Mouse (Mus musculus): Measurements from ENCODE around the gene Pilrb2. TPM values are rescaled to one million over a fixed set of nuclear protein-coding genes. Genes with fewer than 3 reads are reported as not detected.

Pilrb2 gene
- total RNA-seq, 1 experiment from 2014 or later, result 3.7 TPM

Other genes starting within 250 kb of the Pilrb2 start
- not detected in 2 replicates for gene Fbxo24, start 242.8 kb downstream of the Pilrb2 start, total RNA-seq (2017)
- gene Lrch4, start 242.7 kb downstream of the Pilrb2 start, total RNA-seq (2017), result 26.4 and 43.3 TPM in 2 replicates
- gene Gm20605, start 242.6 kb downstream of the Pilrb2 start, total RNA-seq (2017), result 4.0 and 6.4 TPM in 2 replicates
- 8.6 and 12.9 TPM in 2 replicates for gene Sap25, start 230.5 kb downstream of the Pilrb2 start, total RNA-seq (2017)
- not detected in 2 replicates for gene Irs3, start 226.1 kb downstream of the Pilrb2 start, total RNA-seq (2017)
- 8.4 and 11.0 TPM in 2 replicates for gene Agfg2, start 187.1 kb downstream of the Pilrb2 start, total RNA-seq (2017)
- 0.05 and 0.25 TPM in 2 replicates for gene Nyap1, start 130.2 kb downstream of the Pilrb2 start, total RNA-seq (2017)
- 61.0 and 67.7 TPM in 2 replicates for gene Tsc22d4, start 126.1 kb downstream of the Pilrb2 start, total RNA-seq (2017)
- 15.3 and 61.5 TPM in 2 replicates for gene Ppp1r35, start 93.0 kb downstream of the Pilrb2 start, total RNA-seq (2017)
- gene Mepce, start 84.2 kb downstream of the Pilrb2 start, total RNA-seq (2017), result 30.4 and 31.8 TPM in 2 replicates
- gene Zcwpw1, start 84.0 kb downstream of the Pilrb2 start, total RNA-seq (2017), result 21.3 and 27.6 TPM in 2 replicates
- 17.7 and 22.2 TPM in 2 replicates for gene Pilra, start 35.5 kb downstream of the Pilrb2 start, total RNA-seq (2017)
- gene Pilrb1, start 13.7 kb downstream of the Pilrb2 start, total RNA-seq (2017), result 6.0 and 12.3 TPM in 2 replicates
- gene Cyp3a13, start 49.8 kb upstream of the Pilrb2 start, total RNA-seq (2017), result not detected in 2 replicates
- not detected in 2 replicates for gene Gjc3, start 91.3 kb upstream of the Pilrb2 start, total RNA-seq (2017)
- not detected in 2 replicates for gene Azgp1, start 109.7 kb upstream of the Pilrb2 start, total RNA-seq (2017)
- gene Smok3a, start 149.4 kb upstream of the Pilrb2 start, total RNA-seq (2017), result not detected in 2 replicates
- gene Smok3b, start 149.6 kb upstream of the Pilrb2 start, total RNA-seq (2017), result not detected in 2 replicates
- not detected in 2 replicates for gene Smok3c, start 181.4 kb upstream of the Pilrb2 start, total RNA-seq (2017)
- gene Zkscan1, start 213.3 kb upstream of the Pilrb2 start, total RNA-seq (2017), result 45.8 and 48.2 TPM in 2 replicates
- gene Zscan21, start 245.1 kb upstream of the Pilrb2 start, total RNA-seq (2017), result 17.3 and 18.4 TPM in 2 replicates

Measured in hematopoietic stem cell, adult 5-6 weeks (primary cell).